Mouse (Mus musculus) spleen, adult 2 months (tissue): Measurements from ENCODE around the gene Homer3.

Experiments
- CTCF ChIP-seq: fragments of 200-500 bp; IDR thresholded peaks from 2 replicates; pipeline ENCODE4 v1.5.1; 2011; ENCODE audit warnings: mild to moderate bottlenecking, inconsistent platforms; ENCODE audit not compliant: insufficient read depth, insufficient read length, insufficient replicate concordance; ENCODE audit errors: extremely low read depth
- POLR2A ChIP-seq: fragments of 200-500 bp; IDR thresholded peaks from 2 replicates; pipeline ENCODE4 v1.6.1; 2011; ENCODE audit warnings: low read depth, low read length, inconsistent platforms

DNA sequence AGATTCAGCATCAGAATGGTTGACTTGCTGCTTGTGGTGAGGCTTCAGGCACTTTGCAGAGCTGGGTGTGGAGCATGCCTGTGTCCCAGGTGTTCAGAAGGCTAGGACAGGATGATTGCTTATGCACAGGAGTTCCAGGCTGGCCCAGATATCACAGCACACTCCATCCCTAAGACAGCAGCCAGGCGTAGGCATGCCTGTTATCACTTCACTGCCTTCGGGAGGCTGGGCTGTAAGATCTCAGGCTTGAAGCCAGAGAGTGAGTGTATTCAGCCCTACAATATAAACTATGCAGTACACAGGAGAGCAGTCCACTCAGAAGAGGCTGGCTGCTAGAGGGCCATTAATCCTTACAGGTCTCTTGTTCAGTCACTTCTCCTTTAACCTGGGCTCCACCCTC is 23.6 kb upstream of the Homer3 start:
- TF ChIP-seq CTCF, result no peak
- no peak for TF ChIP-seq POLR2A
